In the genomic region with DNA sequence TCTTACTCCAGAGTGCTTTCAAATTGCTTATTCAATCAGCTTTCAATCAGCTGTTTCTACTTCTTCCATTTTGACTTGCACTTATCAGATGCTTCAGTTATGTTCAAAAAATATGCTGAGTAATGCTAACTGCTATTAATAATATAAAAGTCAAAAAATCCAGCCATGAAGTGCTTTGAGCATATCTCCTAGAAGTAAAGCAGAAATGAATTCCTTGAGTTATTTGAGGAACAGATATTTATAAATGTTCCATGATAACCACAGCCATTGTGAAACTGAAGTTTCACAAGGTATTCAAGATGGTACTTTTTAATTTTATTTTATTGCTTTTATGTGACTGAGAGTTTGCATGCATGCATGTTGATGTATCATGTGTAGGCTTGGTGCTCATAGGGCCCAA, we compare ENCODE assay signal across 24 mouse cellular contexts. TPM values are rescaled to one million over a fixed set of nuclear protein-coding genes. Genes with fewer than 3 reads are reported as not detected.
DNase-seq lines count a peak whose midpoint lies in the region; ATAC-seq and TF ChIP-seq lines count a peak whose summit lies in the region.
"Had no signal": no experiment of that assay in that cellular context is flagged by ENCODE, and none has a peak within 500 bp of the region (broad histone marks: within the 10 kb centered on the region; RNA-seq: fewer than 3 reads in every experiment).

No protein-coding gene starts in this region.

- H3K79me2 ChIP-seq in CH12.LX (replicated peaks; ENCODE audit: control insufficient read depth, extremely low read depth, insufficient read depth, poor library complexity, severe bottlenecking): no peaks in the 10 kb centered on the region

- dilution Hi-C loops in CH12.LX (cut with MboI; ENCODE audit: extremely low pct_ligation_motif_present, extremely low pct_unique_long_range_greater_than_20kb, low sequenced_read_pairs): no loop called here

- no peak overlapping the region for H3K27ac ChIP-seq in CH12.LX (ENCODE audit: insufficient read depth, low read depth)
- H3K27ac ChIP-seq: embryonic facial prominence, embryonic 10.5 days; embryonic facial prominence, embryonic 12.5 days; forebrain, embryonic 13.5 days; forebrain, embryonic 15.5 days had no signal

- no peak overlapping the region for H3K4me2 ChIP-seq in CH12.LX (ENCODE audit: insufficient read depth, low read depth, poor library complexity, severe bottlenecking)
- H3K4me2 ChIP-seq: embryonic facial prominence, embryonic 12.5 days; forebrain, embryonic 13.5 days; forebrain, embryonic 15.5 days had no signal

- H3K4me1 ChIP-seq in CH12.LX (ENCODE audit: control insufficient read depth in 1 of 2, insufficient read depth in 2 of 2): no peaks in the 10 kb centered on the region
- H3K4me1 ChIP-seq: embryonic facial prominence, embryonic 10.5 days; embryonic facial prominence, embryonic 12.5 days; forebrain, embryonic 13.5 days; forebrain, embryonic 15.5 days had no signal

- TF ChIP-seq EP300 in CH12.LX (IDR thresholded peaks at IDR 0.05; ENCODE audit: low read length): no peak

- no peaks in the 10 kb centered on the region for H3K9me3 ChIP-seq in CH12.LX (replicated peaks; ENCODE audit: low read length)
- H3K9me3 ChIP-seq: embryonic facial prominence, embryonic 10.5 days; embryonic facial prominence, embryonic 12.5 days; forebrain, embryonic 13.5 days; forebrain, embryonic 15.5 days had no signal

- no peaks in the 10 kb centered on the region for H3K36me3 ChIP-seq in CH12.LX (replicated peaks in 1 of 2; ENCODE audit: control insufficient read depth in 1 of 2, insufficient read depth in 1 of 2, low read length in 1 of 2)
- H3K36me3 ChIP-seq: embryonic facial prominence, embryonic 10.5 days; embryonic facial prominence, embryonic 12.5 days; forebrain, embryonic 15.5 days had no signal

- TF ChIP-seq RAD21 in CH12.LX (IDR thresholded peaks at IDR 0.05; ENCODE audit: low read depth, low read length): no peak

- peak; percentile 54 for ATAC-seq in common myeloid progenitor, adult 5-6 weeks (replicated peaks; ENCODE audit: low read depth, poor library complexity, severe bottlenecking)
- peak; percentile 88 for ATAC-seq in megakaryocyte, adult 5-6 weeks (ENCODE audit: poor library complexity, severe bottlenecking)
- ATAC-seq: activated CD4-positive, CD25-positive, alpha-beta regulatory T cell, adult 4 months; CD4-positive, CD25-positive, alpha-beta regulatory T cell, adult 4 months; forebrain, embryonic 13.5 days; forebrain, embryonic 15.5 days; forebrain, postnatal 0 days; Patski had no signal

- in situ Hi-C loops in CH12.LX (cut with MboI; ENCODE audit: low pct_ligation_motif_present, low pct_unique_long_range_greater_than_20kb, low sequenced_read_pairs): no loop called here

- H3K9ac ChIP-seq in CH12.LX (ENCODE audit: insufficient read depth, low read depth): no peak overlapping the region
- H3K9ac ChIP-seq: embryonic facial prominence, embryonic 12.5 days; forebrain, embryonic 13.5 days; forebrain, embryonic 15.5 days; forebrain, postnatal 0 days had no signal

- no peak for TF ChIP-seq CTCF in CH12.LX (conservative IDR thresholded peaks at IDR 0.05 in 1 of 2, IDR thresholded peaks at IDR 0.05 in 1 of 2; ENCODE audit: low read depth in 2 of 2, low read length in 2 of 2)

- no peak for DNase-seq in CH12.LX (ENCODE audit: extremely low read depth)
- no peak for DNase-seq in adrenal gland, adult 8-10 months
- DNase-seq in layer of hippocampus, adult 9-11 months: no peak
- no peak for DNase-seq in lung, postnatal 14 days
- DNase-seq: adrenal gland, postnatal 10 days; adrenal gland, postnatal 25 days; B cell, adult 2 months; cerebellum, adult 11 months; cerebellum, adult 18-20 months; cerebellum, adult 8-10 months; cerebellum, adult 9-11 months; cerebellum, postnatal 14 days; cerebellum, postnatal 36 days; forebrain, postnatal 0 days had no signal

- no peak for TF ChIP-seq POLR2A in CH12.LX (IDR thresholded peaks at IDR 0.05; ENCODE audit: low read depth, low read length)

- no peak overlapping the region for H3K4me3 ChIP-seq in CH12.LX (replicated peaks in 1 of 3; ENCODE audit: low read depth in 2 of 3, low read length in 2 of 3, poor library complexity in 1 of 3)
- H3K4me3 ChIP-seq: embryonic facial prominence, embryonic 10.5 days; embryonic facial prominence, embryonic 12.5 days; erythroblast, embryonic 14.5 days; forebrain, embryonic 13.5 days; forebrain, embryonic 15.5 days had no signal

- no peaks in the 10 kb centered on the region for H3K27me3 ChIP-seq in CH12.LX (replicated peaks)
- H3K27me3 ChIP-seq: embryonic facial prominence, embryonic 12.5 days; forebrain, embryonic 13.5 days; forebrain, embryonic 15.5 days had no signal

TF ChIP-seq in CH12.LX, 34 proteins besides CTCF, POLR2A, EP300 and RAD21:
- 0 out of 2 replicates have a peak, but pooled peaks have one; percentile 23 for TF ChIP-seq MAFK (IDR thresholded peaks at IDR 0.05; ENCODE audit: insufficient replicate concordance, low read length)
- no peak for TF ChIP-seq GABPA (IDR thresholded peaks at IDR 0.05; ENCODE audit: insufficient replicate concordance, low read depth, low read length)

RNA-seq across cellular contexts. Expression of a gene that starts 18.4 kb away (rescaled TPM):
- total RNA-seq in CH12.LX (2012; rRNA removed) (0.38 and 0.51 TPM in 2 replicates), CH12.LX (2014; rRNA removed) (1.2 and 1.5 TPM in 2 replicates)
- 1.2 and 1.4 TPM in 2 replicates for polyA plus RNA-seq in CH12.LX (2012; ENCODE audit: insufficient read length, low read depth)
- total RNA-seq in common myeloid progenitor, adult 5-6 weeks (2017): 2.6 TPM in 1 of 2 replicates, not detected in the other
- 1.5 and 1.9 TPM in 2 replicates for total RNA-seq in megakaryocyte, adult 5-6 weeks (2015)
- total RNA-seq in megakaryocyte, adult 5-6 weeks (2017): 0.95 and 1.1 TPM in 2 replicates
- under 1 TPM; 0.59 to 0.74 (median 0.65) TPM for total RNA-seq in adrenal gland, adult 8-10 months (2022)
- polyA plus RNA-seq: erythroblast, embryonic 14.5 days had no signal
